Mouse (Mus musculus) frontal cortex, postnatal 10 days (tissue): Measurements from ENCODE around the gene Kalrn.

Source experiments
- DNase-seq, 2 experiments: peaks; one replicate each; pipeline ENCODE4 v3.0.0; 2022; ENCODE audit warnings: low spot score in 2 of 2, mixed read lengths in 1 of 2

The Kalrn gene

DNA sequence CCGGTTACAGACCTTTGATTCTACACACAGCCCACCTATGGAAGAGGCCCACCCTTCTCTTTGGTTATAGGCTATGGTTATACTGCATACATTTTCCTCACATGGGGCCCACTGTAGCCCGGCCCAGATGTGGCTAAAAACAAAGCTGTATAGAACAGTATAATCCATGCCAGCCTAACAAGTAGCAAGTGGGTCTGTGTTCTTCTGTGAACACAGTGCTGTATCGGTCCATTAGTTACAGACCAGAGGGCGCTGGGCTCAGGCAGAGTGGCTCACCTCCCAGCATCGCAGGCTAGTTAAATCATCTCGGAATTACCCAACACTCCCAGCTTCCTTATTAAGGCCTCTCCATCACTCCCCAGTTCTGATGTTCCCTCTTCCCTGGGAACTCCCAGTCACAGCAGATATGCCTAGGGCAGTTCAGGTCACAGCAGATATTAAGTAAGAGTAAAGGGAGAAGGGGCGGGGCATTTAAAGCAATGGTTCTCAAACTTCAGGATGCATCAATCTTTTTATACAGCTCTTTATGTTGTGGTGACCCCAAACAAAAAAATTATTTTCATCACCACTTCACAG, 221.7 kb downstream of the Kalrn start:
- no peak for DNase-seq

DNA sequence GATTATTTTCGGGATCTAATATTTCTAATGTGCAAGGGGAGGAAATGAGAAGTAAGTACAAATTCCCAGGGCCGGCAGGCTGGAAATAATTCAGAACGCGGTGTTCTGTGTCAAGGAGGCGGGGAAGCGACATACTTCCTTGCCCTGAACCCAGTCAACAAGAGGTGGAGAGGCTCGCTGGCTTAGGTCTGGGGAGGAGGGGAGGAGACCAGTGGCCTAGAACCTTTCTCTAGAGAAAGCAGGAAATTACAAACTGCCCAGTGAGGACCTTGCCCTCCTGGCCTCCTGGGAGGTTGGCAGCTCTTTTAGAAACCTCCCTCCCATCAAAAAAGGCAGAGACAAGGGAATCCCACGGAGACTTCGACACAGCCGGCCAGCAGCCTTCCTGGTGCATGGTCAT, 225.8 kb downstream of the Kalrn start:
- DNase-seq, result no peak

GRCm38 (mm10) chr16:34344895-34345876, 228.1 kb downstream of the Kalrn start:
- no peak for DNase-seq

- DNase-seq, result peak in 1 of 2 experiments; percentile 28
Measured at GRCm38 (mm10) chr16:34343968-34344367, 229.4 kb downstream of the Kalrn start.

DNA sequence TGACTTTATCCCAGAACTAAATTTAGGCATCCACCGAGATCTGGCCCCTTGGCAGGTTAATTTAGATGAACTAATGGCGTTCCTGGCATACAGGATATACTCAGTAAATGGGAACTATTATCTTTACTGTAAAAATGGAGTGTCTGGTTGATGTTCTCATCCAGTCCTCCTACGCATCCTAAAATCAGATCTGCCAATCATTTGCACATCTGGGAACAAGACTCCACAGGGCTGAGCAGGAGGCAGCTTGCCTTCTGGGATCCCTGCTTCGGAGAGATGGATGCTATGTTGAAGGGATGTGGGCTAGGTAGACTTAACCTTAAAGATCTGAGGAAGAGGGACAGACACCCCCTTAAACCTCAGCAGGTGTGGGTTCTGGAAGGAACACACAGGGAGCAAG, 230.2 kb downstream of the Kalrn start:
- no peak for DNase-seq

DNA sequence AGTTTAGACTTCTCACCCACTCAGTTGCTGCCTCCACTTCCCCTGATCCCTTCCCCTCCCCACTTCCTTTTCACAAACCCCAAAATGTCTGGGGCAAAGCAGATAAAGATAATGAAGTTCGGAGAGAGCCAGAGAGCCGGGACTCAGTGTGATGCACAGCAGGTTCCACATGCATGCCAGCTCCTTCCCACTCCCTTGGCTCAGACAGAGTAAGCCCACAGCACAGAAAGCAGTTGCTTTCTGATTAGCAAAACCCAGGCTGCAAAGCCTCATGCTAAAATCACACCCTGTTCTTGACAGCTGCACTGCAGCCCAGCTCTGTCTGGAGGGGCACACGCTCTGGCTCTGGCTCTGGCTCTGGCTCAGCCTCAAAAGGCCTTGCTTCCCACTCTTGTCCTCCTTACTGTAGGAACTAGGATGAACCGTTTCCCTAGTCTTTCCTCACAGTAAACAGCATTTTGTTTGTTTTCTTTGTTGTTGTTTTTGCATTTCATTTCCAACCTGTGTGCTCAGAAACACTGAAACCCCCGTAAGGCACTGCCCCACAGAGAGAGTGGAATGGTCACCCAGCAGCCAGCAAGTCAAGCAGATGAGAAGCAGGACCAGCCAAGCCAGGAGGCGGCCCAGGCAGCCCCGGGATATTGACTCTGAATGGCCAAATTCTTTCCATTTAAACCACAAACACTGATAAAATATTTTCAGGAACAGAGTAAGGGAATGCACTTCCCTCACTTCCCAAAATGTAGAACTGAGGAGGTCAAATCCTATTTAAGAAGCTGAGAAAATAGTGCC, 230.8 kb downstream of the Kalrn start:
- DNase-seq, result peak; percentile 50 to 67

DNA sequence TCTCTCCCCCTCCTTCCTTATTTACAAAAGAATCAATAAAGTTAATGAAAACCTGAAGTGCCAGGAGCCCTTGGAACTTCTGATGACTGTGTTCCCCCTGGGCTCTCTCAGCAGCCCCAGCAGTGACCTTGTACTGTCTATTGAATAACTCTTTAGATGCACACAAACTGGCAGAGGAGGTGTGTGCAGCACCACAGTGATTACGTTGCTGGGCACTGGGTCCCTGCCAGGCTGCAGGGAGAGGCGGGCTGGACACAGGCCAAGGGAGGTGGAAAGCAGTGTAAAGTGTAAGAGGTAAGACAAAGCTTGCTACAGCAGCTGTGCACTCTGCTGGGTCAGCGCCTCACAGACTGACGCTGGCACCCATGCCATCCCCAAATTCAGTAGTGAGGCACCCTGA, 238.4 kb downstream of the Kalrn start:
- DNase-seq, result no peak

DNA sequence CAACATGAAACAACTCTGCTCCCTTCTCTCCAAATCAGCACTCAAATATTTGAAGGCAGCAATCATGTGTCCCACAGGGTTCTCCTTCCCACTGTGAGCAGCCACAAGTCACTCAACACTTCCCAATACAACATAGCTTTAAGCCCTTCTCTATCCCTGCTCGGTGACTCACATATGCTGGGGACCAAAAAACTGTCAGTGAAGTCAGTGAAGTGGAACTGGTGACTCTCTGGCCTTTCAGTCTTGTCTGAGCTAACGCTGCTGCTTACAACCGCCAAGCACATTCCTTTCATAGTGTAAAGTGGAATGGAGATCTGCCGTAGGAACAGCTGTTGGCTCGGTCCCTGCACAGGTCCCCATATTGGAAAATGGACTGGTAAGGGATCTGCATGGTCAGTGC, 241.7 kb downstream of the Kalrn start:
- DNase-seq, result no peak

- no peak for DNase-seq
Measured at GRCm38 (mm10) chr16:34329876-34330275, 243.5 kb downstream of the Kalrn start.

- no peak for DNase-seq
Measured at GRCm38 (mm10) chr16:34329431-34329873, 243.9 kb downstream of the Kalrn start.

GRCm38 (mm10) chr16:34327890-34328289, 245.4 kb downstream of the Kalrn start:
- DNase-seq, result no peak

GRCm38 (mm10) chr16:34325869-34326268, 247.5 kb downstream of the Kalrn start:
- no peak for DNase-seq

DNA sequence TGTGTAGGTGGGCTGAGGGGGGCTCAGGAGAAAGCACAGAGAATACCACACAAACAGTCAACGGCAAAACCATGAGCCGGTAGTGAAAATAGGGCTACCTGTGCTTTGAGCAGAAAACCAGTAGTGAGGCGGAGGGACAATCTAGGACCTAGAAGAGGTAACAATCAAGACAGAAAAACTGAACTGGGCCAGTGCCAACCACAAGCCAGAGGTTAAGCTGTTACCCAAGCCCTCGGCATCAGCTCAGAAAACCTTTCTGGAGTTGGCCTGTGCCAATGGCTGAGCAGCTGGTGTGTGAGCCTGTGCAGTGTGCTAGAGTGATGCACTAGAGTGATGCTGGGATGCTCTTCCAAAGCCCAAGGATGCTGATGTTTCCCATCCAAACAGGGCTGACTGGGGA, 248.2 kb downstream of the Kalrn start:
- no peak for DNase-seq

DNA sequence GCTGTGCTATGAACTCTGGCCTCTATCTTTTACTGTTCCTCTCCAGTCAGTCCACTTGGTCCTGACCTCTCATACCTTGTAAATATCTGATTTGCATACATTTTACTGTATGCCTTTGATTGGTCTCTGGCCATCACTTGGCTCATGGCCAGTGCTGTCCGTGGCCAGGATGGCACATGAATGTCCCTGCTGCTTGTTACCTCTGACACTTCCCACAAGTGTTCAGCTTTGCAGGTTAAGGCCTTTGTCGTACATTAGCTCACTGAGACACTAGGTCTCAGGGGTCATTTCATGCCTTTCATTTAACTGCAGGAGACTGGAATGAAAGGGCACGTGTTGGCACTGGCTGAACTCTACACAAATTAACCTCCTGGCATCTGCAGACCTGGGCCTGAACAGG, 248.6 kb downstream of the Kalrn start:
- DNase-seq, result no peak

GRCm38 (mm10) chr16:34323496-34323895, 249.8 kb downstream of the Kalrn start:
- no peak for DNase-seq

DNA sequence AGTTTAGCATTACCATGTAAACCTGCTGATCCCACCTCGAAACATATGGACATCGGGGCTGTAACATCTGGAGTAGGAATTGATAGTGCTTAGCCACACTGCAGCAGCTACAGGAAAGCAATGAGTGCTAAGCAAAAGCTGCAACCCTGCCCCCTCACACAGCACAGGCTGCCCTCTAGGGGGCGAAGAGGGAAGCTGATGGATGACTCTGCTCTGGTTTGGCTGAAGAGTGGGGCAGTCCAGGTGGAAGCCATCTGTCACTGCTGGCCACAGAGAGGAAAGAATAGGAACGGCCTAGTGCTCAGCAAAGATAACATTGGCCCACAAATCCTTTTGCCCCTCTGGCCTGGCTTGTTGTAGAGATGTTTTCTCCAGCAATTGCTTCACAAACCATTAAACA, 250.8 kb downstream of the Kalrn start:
- DNase-seq, result no peak

- DNase-seq, result no peak
Measured at GRCm38 (mm10) chr16:34321066-34321790, 252.1 kb downstream of the Kalrn start.

- no peak for DNase-seq
Measured at GRCm38 (mm10) chr16:34320023-34320800, 253.1 kb downstream of the Kalrn start.

GRCm38 (mm10) chr16:34317110-34317509, 256.2 kb downstream of the Kalrn start:
- DNase-seq, result no peak

DNA sequence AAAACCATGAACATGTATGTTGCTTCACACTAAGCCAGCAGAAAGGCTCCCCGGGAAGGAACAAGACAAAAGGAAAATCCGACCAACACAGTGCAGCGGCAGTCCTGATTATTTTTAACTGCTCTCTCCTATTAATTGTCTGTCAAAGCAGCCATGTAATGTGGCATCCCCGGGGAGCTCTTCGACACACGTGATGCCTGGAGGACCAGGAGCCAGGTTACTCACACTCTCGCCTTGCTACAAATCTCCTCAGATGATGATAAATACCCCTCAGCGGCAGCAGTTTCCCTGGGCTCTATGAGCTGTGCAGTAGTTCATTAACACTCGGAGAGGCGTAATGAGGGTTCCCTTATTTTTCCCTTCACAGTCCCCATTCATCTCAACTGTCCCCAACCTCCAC, 257.1 kb downstream of the Kalrn start:
- DNase-seq, result no peak

- no peak for DNase-seq
Measured at GRCm38 (mm10) chr16:34314071-34314470, 259.3 kb downstream of the Kalrn start.
